Mouse (Mus musculus) testis, postnatal 10 days (tissue): ENCODE data around the gene Nbea.

Experiments used
- DNase-seq: peaks from one replicate; pipeline ENCODE4 v3.0.0; 2021; ENCODE audit warnings: low spot score

Nbea gene

DNA sequence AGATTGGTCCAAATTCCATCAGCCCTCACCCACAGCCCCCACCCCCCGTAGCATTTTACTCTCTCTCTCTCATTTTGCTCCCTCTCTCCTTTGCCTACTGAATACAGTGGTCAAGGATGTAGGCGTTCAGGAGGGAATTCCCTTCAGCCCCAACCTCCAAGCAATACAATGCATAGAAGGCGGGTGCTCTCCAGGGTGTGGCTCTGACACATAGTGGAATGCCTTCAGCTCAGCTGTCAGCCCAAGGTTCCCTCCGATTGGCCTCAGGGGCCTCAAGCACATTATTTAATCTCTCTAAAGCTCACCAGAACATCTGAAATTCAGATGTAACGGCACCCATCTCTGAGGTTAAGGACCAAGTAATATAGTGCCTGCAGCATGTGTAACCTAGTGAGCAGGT, 590.2 kb downstream of the Nbea start:
- DNase-seq: no peak

DNA sequence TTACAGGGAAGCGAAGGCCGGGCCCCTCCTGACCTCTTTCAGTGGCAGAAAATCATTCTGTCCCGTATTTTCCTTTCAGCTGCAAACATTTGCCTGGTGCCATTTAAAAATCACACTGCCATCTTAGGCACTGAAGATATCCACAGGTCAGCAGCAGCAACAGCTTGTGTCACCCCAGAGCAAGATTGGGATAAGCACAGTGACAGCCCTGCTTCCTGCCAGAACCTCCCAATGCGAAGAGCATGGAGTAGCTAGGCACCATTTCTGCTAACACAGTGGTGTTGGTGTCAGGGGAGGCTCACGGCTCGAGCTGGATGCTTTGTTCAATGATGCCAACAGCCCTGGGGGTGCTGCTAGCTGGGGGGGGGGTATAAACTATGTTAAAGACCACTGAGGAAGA, 592.8 kb downstream of the Nbea start:
- no peak for DNase-seq

- no peak for DNase-seq
Measured at GRCm38 (mm10) chr3:55590291-55590690, 593.2 kb downstream of the Nbea start.

GRCm38 (mm10) chr3:55589402-55589944, 594.0 kb downstream of the Nbea start:
- DNase-seq: no peak

GRCm38 (mm10) chr3:55587972-55588946, 595.2 kb downstream of the Nbea start:
- peak; percentile 49 for DNase-seq

GRCm38 (mm10) chr3:55587434-55587971, 596.0 kb downstream of the Nbea start:
- DNase-seq: no peak
